Mouse (Mus musculus): ENCODE results near the gene Gm973. TPM values are rescaled to one million over a fixed set of nuclear protein-coding genes. Genes with fewer than 3 reads are reported as not detected.

The Gm973 gene
- polyA plus RNA-seq, 1 experiment from 2014 or later, result 0.82 TPM

- no peak overlapping the region for H3K4me3 ChIP-seq (ENCODE audit: low read depth, low read length)
Observed at GRCm38 (mm10) chr1:59502355-59502754, 13.7 kb upstream of the Gm973 start.

GRCm38 (mm10) chr1:59503659-59504301 lies 12.3 kb upstream of the Gm973 start:
- H3K9me3 ChIP-seq (ENCODE audit: control insufficient read depth, low read depth, low read length), result no peaks in the 10 kb centered on the region
- 47% methylated on average over 7 of the region's 7 CpGs for WGBS
- H3K4me2 ChIP-seq (replicated peaks; ENCODE audit: low read depth, low read length), result no peak overlapping the region
- ATAC-seq (ENCODE audit: insufficient number of reproducible peaks, insufficient read depth, low FRiP score, low read depth), result no peak
- H3K27ac ChIP-seq (ENCODE audit: low read length), result no peak overlapping the region
- H3K36me3 ChIP-seq (ENCODE audit: control insufficient read depth, insufficient read depth, low read length), result no peaks in the 10 kb centered on the region
- H3K9ac ChIP-seq (replicated peaks; ENCODE audit: low read depth, low read length), result no peak overlapping the region
- H3K4me1 ChIP-seq (ENCODE audit: control insufficient read depth, insufficient read depth, low read length), result peaks cover 3% of the 10 kb centered on the region; the same call in 1 of the 2 replicates
- no peak overlapping the region for H3K4me3 ChIP-seq (ENCODE audit: low read depth, low read length)
- H3K27me3 ChIP-seq (ENCODE audit: control insufficient read depth, insufficient read depth, low read length), result no peaks in the 10 kb centered on the region

More at GRCm38 (mm10) chr1:59502355-59502754, 13.7 kb upstream of the Gm973 start:
- ATAC-seq (ENCODE audit: insufficient number of reproducible peaks, insufficient read depth, low FRiP score, low read depth), result no peak
- 68% methylated on average over 2 of the region's 2 CpGs for WGBS
- H3K9ac ChIP-seq (replicated peaks; ENCODE audit: low read depth, low read length), result no peak overlapping the region
- no peak overlapping the region for H3K27ac ChIP-seq (ENCODE audit: low read length)
- H3K4me2 ChIP-seq (replicated peaks; ENCODE audit: low read depth, low read length), result no peak overlapping the region
- no peaks in the 10 kb centered on the region for H3K36me3 ChIP-seq (ENCODE audit: control insufficient read depth, insufficient read depth, low read length)
- no peaks in the 10 kb centered on the region for H3K27me3 ChIP-seq (ENCODE audit: control insufficient read depth, insufficient read depth, low read length)
- no peaks in the 10 kb centered on the region for H3K4me1 ChIP-seq (ENCODE audit: control insufficient read depth, insufficient read depth, low read length)
- H3K9me3 ChIP-seq (ENCODE audit: control insufficient read depth, low read depth, low read length), result no peaks in the 10 kb centered on the region

- Histone ChIP-seq H3K9me3 (ENCODE audit: control insufficient read depth, low read depth, low read length) (no peaks in the 10 kb centered on the region), H3K27ac (ENCODE audit: low read length) (no peak overlapping the region), H3K27me3 (ENCODE audit: control insufficient read depth, insufficient read depth, low read length) (no peaks in the 10 kb centered on the region), H3K36me3 (ENCODE audit: control insufficient read depth, insufficient read depth, low read length) (no peaks in the 10 kb centered on the region), H3K4me3 (ENCODE audit: low read depth, low read length) (no peak overlapping the region), H3K4me2 (replicated peaks; ENCODE audit: low read depth, low read length) (no peak overlapping the region), H3K9ac (replicated peaks; ENCODE audit: low read depth, low read length) (no peak overlapping the region), H3K4me1 (ENCODE audit: control insufficient read depth, insufficient read depth, low read length) (peaks cover 4% of the 10 kb centered on the region; the same call in 1 of the 2 replicates)
- ATAC-seq (ENCODE audit: insufficient number of reproducible peaks, insufficient read depth, low FRiP score, low read depth), result no peak
- WGBS, result 77% methylated on average over 2 of the region's 2 CpGs
Observed at GRCm38 (mm10) chr1:59504302-59504700, 11.8 kb upstream of the Gm973 start.

- no peak for ATAC-seq (ENCODE audit: insufficient number of reproducible peaks, insufficient read depth, low FRiP score, low read depth)
- H3K27me3 ChIP-seq (ENCODE audit: control insufficient read depth, insufficient read depth, low read length), result no peaks in the 10 kb centered on the region
- WGBS, result 39% methylated on average over 17 of the region's 17 CpGs
- H3K9ac ChIP-seq (replicated peaks; ENCODE audit: low read depth, low read length), result no peak overlapping the region
- H3K4me3 ChIP-seq (ENCODE audit: low read depth, low read length), result no peak overlapping the region
- H3K36me3 ChIP-seq (ENCODE audit: control insufficient read depth, insufficient read depth, low read length), result no peaks in the 10 kb centered on the region
- H3K27ac ChIP-seq (ENCODE audit: low read length), result no peak overlapping the region
- no peak overlapping the region for H3K4me2 ChIP-seq (replicated peaks; ENCODE audit: low read depth, low read length)
- H3K9me3 ChIP-seq (ENCODE audit: control insufficient read depth, low read depth, low read length), result no peaks in the 10 kb centered on the region
- H3K4me1 ChIP-seq (ENCODE audit: control insufficient read depth, insufficient read depth, low read length), result peaks cover 4% of the 10 kb centered on the region; the same call in 1 of the 2 replicates
Observed at GRCm38 (mm10) chr1:59508463-59509139, 7.5 kb upstream of the Gm973 start.

GRCm38 (mm10) chr1:59511566-59512270 lies 4.3 kb upstream of the Gm973 start:
- H3K4me2 ChIP-seq (replicated peaks; ENCODE audit: low read depth, low read length), result no peak overlapping the region
- no peak overlapping the region for H3K9ac ChIP-seq (replicated peaks; ENCODE audit: low read depth, low read length)
- H3K27me3 ChIP-seq (ENCODE audit: control insufficient read depth, insufficient read depth, low read length), result no peaks in the 10 kb centered on the region
- no peak overlapping the region for H3K4me3 ChIP-seq (ENCODE audit: low read depth, low read length)
- H3K4me1 ChIP-seq (ENCODE audit: control insufficient read depth, insufficient read depth, low read length), result peaks cover 11% of the 10 kb centered on the region; the same call in 1 of the 2 replicates
- 69% methylated on average over 9 of the region's 9 CpGs for WGBS
- H3K9me3 ChIP-seq (ENCODE audit: control insufficient read depth, low read depth, low read length), result no peaks in the 10 kb centered on the region
- H3K36me3 ChIP-seq (ENCODE audit: control insufficient read depth, insufficient read depth, low read length), result no peaks in the 10 kb centered on the region
- H3K27ac ChIP-seq (ENCODE audit: low read length), result no peak overlapping the region
- no peak for ATAC-seq (ENCODE audit: insufficient number of reproducible peaks, insufficient read depth, low FRiP score, low read depth)

GRCm38 (mm10) chr1:59520226-59520837 lies 4.3 kb downstream of the Gm973 start:
- Histone ChIP-seq H3K9ac (replicated peaks; ENCODE audit: low read depth, low read length) (no peak overlapping the region), H3K4me2 (replicated peaks; ENCODE audit: low read depth, low read length) (no peak overlapping the region), H3K27me3 (ENCODE audit: control insufficient read depth, insufficient read depth, low read length) (no peaks in the 10 kb centered on the region), H3K27ac (ENCODE audit: low read length) (no peak overlapping the region), H3K9me3 (ENCODE audit: control insufficient read depth, low read depth, low read length) (no peaks in the 10 kb centered on the region), H3K4me1 (ENCODE audit: control insufficient read depth, insufficient read depth, low read length) (peaks cover 18% of the 10 kb centered on the region), H3K36me3 (ENCODE audit: control insufficient read depth, insufficient read depth, low read length) (no peaks in the 10 kb centered on the region), H3K4me3 (ENCODE audit: low read depth, low read length) (no peak overlapping the region)
- 23% methylated on average over 11 of the region's 11 CpGs for WGBS
- no peak for ATAC-seq (ENCODE audit: insufficient number of reproducible peaks, insufficient read depth, low FRiP score, low read depth)

- no peaks in the 10 kb centered on the region for H3K27me3 ChIP-seq (ENCODE audit: control insufficient read depth, insufficient read depth, low read length)
- H3K4me1 ChIP-seq (ENCODE audit: control insufficient read depth, insufficient read depth, low read length), result peaks cover 6% of the 10 kb centered on the region; the same call in 1 of the 2 replicates
- no peak for ATAC-seq (ENCODE audit: insufficient number of reproducible peaks, insufficient read depth, low FRiP score, low read depth)
- no peak overlapping the region for H3K9ac ChIP-seq (replicated peaks; ENCODE audit: low read depth, low read length)
- H3K9me3 ChIP-seq (ENCODE audit: control insufficient read depth, low read depth, low read length), result no peaks in the 10 kb centered on the region
- no peak overlapping the region for H3K27ac ChIP-seq (ENCODE audit: low read length)
- WGBS, result 64% methylated on average over 1 of the region's 1 CpGs
- H3K36me3 ChIP-seq (ENCODE audit: control insufficient read depth, insufficient read depth, low read length), result no peaks in the 10 kb centered on the region
- no peak overlapping the region for H3K4me2 ChIP-seq (replicated peaks; ENCODE audit: low read depth, low read length)
- no peak overlapping the region for H3K4me3 ChIP-seq (ENCODE audit: low read depth, low read length)
Observed at GRCm38 (mm10) chr1:59522456-59522855, 6.4 kb downstream of the Gm973 start.

- Histone ChIP-seq H3K9ac (replicated peaks; ENCODE audit: low read depth, low read length) (no peak overlapping the region), H3K36me3 (ENCODE audit: control insufficient read depth, insufficient read depth, low read length) (no peaks in the 10 kb centered on the region), H3K4me3 (ENCODE audit: low read depth, low read length) (no peak overlapping the region), H3K4me2 (replicated peaks; ENCODE audit: low read depth, low read length) (no peak overlapping the region), H3K9me3 (ENCODE audit: control insufficient read depth, low read depth, low read length) (no peaks in the 10 kb centered on the region), H3K27me3 (ENCODE audit: control insufficient read depth, insufficient read depth, low read length) (no peaks in the 10 kb centered on the region), H3K4me1 (ENCODE audit: control insufficient read depth, insufficient read depth, low read length) (peaks cover 6% of the 10 kb centered on the region; the same call in 1 of the 2 replicates), H3K27ac (ENCODE audit: low read length) (no peak overlapping the region)
- no peak for ATAC-seq (ENCODE audit: insufficient number of reproducible peaks, insufficient read depth, low FRiP score, low read depth)
- 78% methylated on average over 5 of the region's 5 CpGs for WGBS
Observed at GRCm38 (mm10) chr1:59523378-59523958, 7.4 kb downstream of the Gm973 start.
